Mouse (Mus musculus) Patski (cell line): Measurements from ENCODE around the gene Ect2l. TPM values are rescaled to one million over a fixed set of nuclear protein-coding genes. Genes with fewer than 3 reads are reported as not detected.

Experiments used
- ATAC-seq: fragments of 100-300 bp; one replicate; pipeline ENCODE4 v1.8.0; 2021
- CTCF ChIA-PET: fragments of 350-600 bp; sonication (Branson Sonifier 250); formaldehyde crosslinking; loops from one replicate; lab custom pipeline; 2022; ENCODE audit warnings: inconsistent platforms; lab: Charles Lee
- POLR2A ChIA-PET: fragments of 350-600 bp; sonication (Branson Sonifier 250); formaldehyde crosslinking; loops from one replicate; lab custom pipeline; 2022; ENCODE audit warnings: antibody characterized with exemption, inconsistent platforms; lab: Charles Lee
- DNase-seq: peaks from one replicate; pipeline ENCODE4 v3.0.0-alpha.2; 2011; ENCODE audit warnings: low read depth, low spot score
- H3K27me3 ChIP-seq: fragments of 371-371 bp; one replicate; pipeline ENCODE4 v1.5.1; 2021
- CTCF ChIP-seq: fragments of 100-300 bp; IDR thresholded peaks from one replicate; pipeline ENCODE4 v1.5.1; 2021
- in situ Hi-C: fragments of 300-500 bp; cut with MboI; formaldehyde crosslinking; loops from 3 replicates; pipeline ENCODE4 v1.11.1; 2018; ENCODE audit warnings: low pct_unique_long_range_greater_than_20kb, mixed read lengths
- polyA plus RNA-seq: library from polyadenylated mRNA; unstranded; gene quantifications from one replicate; pipeline ENCODE4 v1.2.3, GENCODE M21; 2021

The Ect2l gene
- polyA plus RNA-seq, 1 experiment from 2014 or later, result not detected

GRCm38 (mm10) chr10:18194156-18194555 lies 16.5 kb downstream of the Ect2l start:
- ATAC-seq, result no peak
- in situ Hi-C loops, result loop anchor here (5.0 kb wide), 1 partner anchor 142 kb away; no protein-coding TSS in a partner anchor
- DNase-seq, result no peak
- ChIA-PET CTCF (no interaction called here), POLR2A (no interaction called here)
- TF ChIP-seq CTCF, result no peak
- no peaks in the 10 kb centered on the region for H3K27me3 ChIP-seq

GRCm38 (mm10) chr10:18193221-18193620 lies 17.5 kb downstream of the Ect2l start:
- ATAC-seq (no peak), DNase-seq (no peak)
- no peaks in the 10 kb centered on the region for H3K27me3 ChIP-seq
- no peak for TF ChIP-seq CTCF
- ChIA-PET CTCF (interaction anchor here (0.7 kb wide), 1 partner anchor 326 kb away, joined by 3 read pairs; no protein-coding TSS in a partner anchor), POLR2A (no interaction called here)
- in situ Hi-C loops, result loop anchor here (5.0 kb wide), 1 partner anchor 141 kb away; no protein-coding TSS in a partner anchor

GRCm38 (mm10) chr10:18191706-18192105 lies 19.0 kb downstream of the Ect2l start:
- ChIA-PET POLR2A (no interaction called here), CTCF (no interaction called here)
- in situ Hi-C loops, result loop anchor here (5.0 kb wide), 1 partner anchor 139 kb away; no protein-coding TSS in a partner anchor
- no peak for TF ChIP-seq CTCF
- DNase-seq (no peak), ATAC-seq (no peak)
- H3K27me3 ChIP-seq, result no peaks in the 10 kb centered on the region

GRCm38 (mm10) chr10:18189498-18189897 lies 21.2 kb downstream of the Ect2l start:
- in situ Hi-C loops, result no loop called here

GRCm38 (mm10) chr10:18188564-18188963 lies 22.1 kb downstream of the Ect2l start:
- POLR2A ChIA-PET, result no interaction called here
- CTCF ChIA-PET, result interaction anchor here (1.2 kb wide), 1 partner anchor 9 kb away, joined by 3 read pairs; no protein-coding TSS in a partner anchor
- no peak for DNase-seq
- H3K27me3 ChIP-seq, result no peaks in the 10 kb centered on the region
- no peak for ATAC-seq
- TF ChIP-seq CTCF, result no peak
- in situ Hi-C loops, result no loop called here

More at GRCm38 (mm10) chr10:18189498-18189897, 21.2 kb downstream of the Ect2l start:
- no peaks in the 10 kb centered on the region for H3K27me3 ChIP-seq
- ATAC-seq (no peak), DNase-seq (no peak)
- ChIA-PET POLR2A (no interaction called here), CTCF (interaction anchor here (1.2 kb wide), 1 partner anchor 8 kb away, joined by 3 read pairs; no protein-coding TSS in a partner anchor)
- no peak for TF ChIP-seq CTCF

GRCm38 (mm10) chr10:18182246-18182645 lies 28.4 kb downstream of the Ect2l start:
- POLR2A ChIA-PET, result no interaction called here
- no peak for ATAC-seq
- no peak for DNase-seq
- CTCF ChIA-PET, result no interaction called here
- no peak for TF ChIP-seq CTCF
- in situ Hi-C loops, result no loop called here
- no peaks in the 10 kb centered on the region for H3K27me3 ChIP-seq

GRCm38 (mm10) chr10:18177304-18177703 lies 33.4 kb downstream of the Ect2l start:
- CTCF ChIA-PET, result no interaction called here
- POLR2A ChIA-PET, result interaction anchor here (0.6 kb wide), 1 partner anchor 32 kb away, joined by 3 read pairs; no protein-coding TSS in a partner anchor
- DNase-seq, result no peak
- no peaks in the 10 kb centered on the region for H3K27me3 ChIP-seq
- ATAC-seq, result no peak
- in situ Hi-C loops, result no loop called here
- no peak for TF ChIP-seq CTCF

- POLR2A ChIA-PET, result interaction anchor here (0.6 kb wide), 1 partner anchor 31 kb away, joined by 3 read pairs; no protein-coding TSS in a partner anchor
- H3K27me3 ChIP-seq, result no peaks in the 10 kb centered on the region
- in situ Hi-C loops, result no loop called here
- no peak for ATAC-seq
- TF ChIP-seq CTCF, result no peak
- DNase-seq, result no peak
- CTCF ChIA-PET, result no interaction called here
These were observed 34.0 kb downstream of the Ect2l start for GRCm38 (mm10) chr10:18176722-18177121.

- ATAC-seq (no peak), DNase-seq (peak; percentile 33)
- TF ChIP-seq CTCF, result no peak
- POLR2A ChIA-PET, result no interaction called here
- CTCF ChIA-PET, result interaction anchor here (1.0 to 2.2 kb wide), 2 partner anchors 22 to 43 kb away, joined by 3 to 5 read pairs; no protein-coding TSS in a partner anchor
- no peaks in the 10 kb centered on the region for H3K27me3 ChIP-seq
- in situ Hi-C loops, result no loop called here
These were observed 35.6 kb downstream of the Ect2l start for GRCm38 (mm10) chr10:18175087-18175486.

GRCm38 (mm10) chr10:18162435-18162971 lies 48.2 kb downstream of the Ect2l start:
- no peak for ATAC-seq
- CTCF ChIA-PET, result interaction anchor here (1.2 kb wide), 1 partner anchor 11 kb away, joined by 3 read pairs; no protein-coding TSS in a partner anchor
- in situ Hi-C loops, result no loop called here
- no peak for DNase-seq
- TF ChIP-seq CTCF, result no peak
- peaks cover 3% of the 10 kb centered on the region for H3K27me3 ChIP-seq
- POLR2A ChIA-PET, result no interaction called here

GRCm38 (mm10) chr10:18147224-18147623 lies 63.5 kb downstream of the Ect2l start:
- in situ Hi-C loops, result no loop called here
- no peak for TF ChIP-seq CTCF
- DNase-seq (no peak), ATAC-seq (no peak)
- ChIA-PET POLR2A (no interaction called here), CTCF (no interaction called here)
- peaks cover 4% of the 10 kb centered on the region for H3K27me3 ChIP-seq
